Mouse (Mus musculus): ENCODE measurements around the gene Cdh10.

Cdh10 gene

GRCm38 (mm10) chr15:18984891-18985290 lies 166.1 kb downstream of the Cdh10 start:
- DNase-seq = no peak

- DNase-seq = no peak
These were observed 168.9 kb downstream of the Cdh10 start for GRCm38 (mm10) chr15:18987671-18988070.

- DNase-seq = no peak
These were observed 174.8 kb downstream of the Cdh10 start for GRCm38 (mm10) chr15:18993512-18993911.

- no peak for DNase-seq
These were observed 175.5 kb downstream of the Cdh10 start for GRCm38 (mm10) chr15:18994294-18994693.

GRCm38 (mm10) chr15:19010829-19011228 lies 192.1 kb downstream of the Cdh10 start:
- no peak for DNase-seq

- no peak for DNase-seq
These were observed 214.2 kb downstream of the Cdh10 start for GRCm38 (mm10) chr15:19032983-19033382.

- no peak for DNase-seq
These were observed 221.3 kb downstream of the Cdh10 start for GRCm38 (mm10) chr15:19040077-19040476.
